Mouse (Mus musculus): ENCODE results near the gene Pitpnm2.

- TF ChIP-seq CTCF (IDR thresholded peaks at IDR 0.05 in 2 of 3, conservative IDR thresholded peaks at IDR 0.05 in 1 of 3; ENCODE audit: control insufficient read depth in 1 of 3, insufficient read depth in 1 of 3, low read depth in 2 of 3, low read length in 3 of 3, poor library complexity in 1 of 3, severe bottlenecking in 1 of 3) (no peak), POLR2A (IDR thresholded peaks at IDR 0.05; ENCODE audit: control insufficient read depth in 1 of 2, insufficient read depth in 1 of 2, low read depth in 1 of 2, low read length in 2 of 2, poor library complexity in 1 of 2) (peak; percentile 58 to 84), TBP (IDR thresholded peaks at IDR 0.05; ENCODE audit: low read depth, low read length) (peak; percentile 83), TAL1 (IDR thresholded peaks at IDR 0.05; ENCODE audit: low read length) (no peak), JUND (IDR thresholded peaks at IDR 0.05; ENCODE audit: low read depth, low read length) (no peak), MAFK (IDR thresholded peaks at IDR 0.05; ENCODE audit: borderline replicate concordance, low read depth, low read length) (no peak), GATA1 (IDR thresholded peaks at IDR 0.05; ENCODE audit: low read depth, low read length) (no peak), EP300 (IDR thresholded peaks at IDR 0.05; ENCODE audit: low read depth in 1 of 2, low read length in 2 of 2) (no peak), RCOR1 (IDR thresholded peaks at IDR 0.05; ENCODE audit: low read depth, low read length) (no peak), MAX (IDR thresholded peaks at IDR 0.05; ENCODE audit: low read length) (no peak), POLR2AphosphoS2 (IDR thresholded peaks at IDR 0.05; ENCODE audit: low read length) (peak; percentile 97)
These were observed 133.3 kb downstream of the Pitpnm2 start, which contains the start of gene Arl6ip4 for GRCm38 (mm10) chr5:124115990-124116845.

Measured in MEL (cell line).